Mouse (Mus musculus): ENCODE data around the gene Raet1e. TPM values are rescaled to one million over a fixed set of nuclear protein-coding genes. Genes with fewer than 3 reads are reported as not detected.
"Not testable (repeated sequence)": the region's sequence is repeated elsewhere in the genome, so short reads cannot be mapped to it uniquely, and the experiment has no call there.

The Raet1e gene
- polyA plus RNA-seq, 1 experiment from 2014 or later: 0.71 TPM

- not testable (repeated sequence) for H3K9me3 ChIP-seq (ENCODE audit: control insufficient read depth, low read length); H3K4me2 ChIP-seq (ENCODE audit: low read length); H3K9ac ChIP-seq (replicated peaks; ENCODE audit: low read depth, low read length); H3K36me3 ChIP-seq (ENCODE audit: control insufficient read depth, insufficient read depth); ATAC-seq; H3K4me3 ChIP-seq (replicated peaks; ENCODE audit: low read length); H3K27ac ChIP-seq (ENCODE audit: low read length)
- Histone ChIP-seq H3K27me3 (replicated peaks; ENCODE audit: control insufficient read depth, insufficient read depth, low read length) (peaks cover 24% of the 10 kb centered on the region), H3K4me1 (replicated peaks; ENCODE audit: control insufficient read depth, insufficient read depth, low read length) (peaks cover 27% of the 10 kb centered on the region)
- WGBS: under 1% methylated on average over 54 of the region's 55 CpGs
These were observed 7.1 kb upstream of the Raet1e start for GRCm38 (mm10) chr10:22151056-22151862.

DNA sequence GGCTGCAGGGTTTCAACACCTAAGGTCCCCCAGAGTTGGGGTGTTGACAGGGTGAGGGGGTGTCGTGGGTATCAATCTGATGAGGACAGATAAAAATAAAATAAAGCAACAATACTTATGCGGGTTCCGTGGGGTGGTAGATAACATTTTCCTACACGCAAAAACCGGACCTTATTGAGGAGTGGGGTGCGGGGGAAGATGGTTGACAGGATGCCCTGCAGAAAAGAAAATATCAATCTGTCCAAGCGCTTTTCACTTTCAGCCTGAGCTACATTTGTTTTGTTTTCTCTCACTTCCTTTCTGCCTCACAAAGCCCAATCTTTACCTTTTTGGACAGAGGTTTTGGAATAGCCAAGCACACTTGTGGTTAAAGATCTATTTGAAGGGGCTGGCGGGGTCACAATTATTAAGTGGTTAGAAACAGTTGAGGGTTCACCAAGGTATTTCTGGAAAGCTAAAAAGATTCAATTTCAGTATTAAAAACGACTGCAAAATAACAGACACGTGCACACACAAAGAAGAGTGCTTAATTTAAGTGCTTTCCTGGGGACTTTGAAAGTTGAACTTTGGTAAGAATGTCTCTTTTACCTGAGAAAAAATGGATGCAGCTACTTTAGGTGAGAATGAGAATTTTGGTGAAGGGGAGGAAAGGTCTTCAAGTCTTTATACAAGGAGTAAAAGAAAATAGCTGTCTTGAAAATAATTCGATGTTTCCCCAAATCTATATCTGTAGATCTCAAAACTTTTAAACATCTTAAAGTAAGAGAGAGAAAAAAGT is 6.3 kb upstream of the Raet1e start:
- WGBS: 3% methylated on average over 11 of the region's 11 CpGs
- not testable (repeated sequence) for H3K9me3 ChIP-seq (ENCODE audit: control insufficient read depth, low read length); H3K4me2 ChIP-seq (ENCODE audit: low read length); H3K4me3 ChIP-seq (replicated peaks; ENCODE audit: low read length); H3K9ac ChIP-seq (replicated peaks; ENCODE audit: low read depth, low read length); ATAC-seq; H3K36me3 ChIP-seq (ENCODE audit: control insufficient read depth, insufficient read depth); H3K27ac ChIP-seq (ENCODE audit: low read length)
- Histone ChIP-seq H3K27me3 (replicated peaks; ENCODE audit: control insufficient read depth, insufficient read depth, low read length) (peaks cover 32% of the 10 kb centered on the region), H3K4me1 (replicated peaks; ENCODE audit: control insufficient read depth, insufficient read depth, low read length) (peaks cover 27% of the 10 kb centered on the region)

- not testable (repeated sequence) for H3K9me3 ChIP-seq (ENCODE audit: control insufficient read depth, low read length); H3K4me2 ChIP-seq (ENCODE audit: low read length); ATAC-seq; H3K4me3 ChIP-seq (replicated peaks; ENCODE audit: low read length); H3K36me3 ChIP-seq (ENCODE audit: control insufficient read depth, insufficient read depth); H3K27ac ChIP-seq (ENCODE audit: low read length); H3K9ac ChIP-seq (replicated peaks; ENCODE audit: low read depth, low read length)
- 8% methylated on average over 7 of the region's 7 CpGs for WGBS
- H3K27me3 ChIP-seq (replicated peaks; ENCODE audit: control insufficient read depth, insufficient read depth, low read length): peaks cover 35% of the 10 kb centered on the region
- H3K4me1 ChIP-seq (replicated peaks; ENCODE audit: control insufficient read depth, insufficient read depth, low read length): peaks cover 28% of the 10 kb centered on the region
These were observed 5.2 kb upstream of the Raet1e start for GRCm38 (mm10) chr10:22153147-22153690.

GRCm38 (mm10) chr10:22154127-22154526 is 4.2 kb upstream of the Raet1e start:
- Histone ChIP-seq H3K27me3 (replicated peaks; ENCODE audit: control insufficient read depth, insufficient read depth, low read length) (peaks cover 38% of the 10 kb centered on the region), H3K4me3 (replicated peaks; ENCODE audit: low read length) (peak overlapping the region; percentile 28), H3K4me2 (ENCODE audit: low read length) (peak overlapping the region; percentile 45), H3K4me1 (replicated peaks; ENCODE audit: control insufficient read depth, insufficient read depth, low read length) (peaks cover 24% of the 10 kb centered on the region)
- ATAC-seq; H3K9ac ChIP-seq (replicated peaks; ENCODE audit: low read depth, low read length); H3K9me3 ChIP-seq (ENCODE audit: control insufficient read depth, low read length); H3K36me3 ChIP-seq (ENCODE audit: control insufficient read depth, insufficient read depth); H3K27ac ChIP-seq (ENCODE audit: low read length): not testable (repeated sequence)
- WGBS: under 1% methylated on average over 38 of the region's 38 CpGs

- 6% methylated on average over 3 of the region's 3 CpGs for WGBS
- H3K4me2 ChIP-seq (ENCODE audit: low read length): no peak overlapping the region
- H3K9me3 ChIP-seq (ENCODE audit: control insufficient read depth, low read length): no peaks in the 10 kb centered on the region
- ATAC-seq: no peak
- H3K4me3 ChIP-seq (replicated peaks; ENCODE audit: low read length): no peak overlapping the region
- H3K9ac ChIP-seq (replicated peaks; ENCODE audit: low read depth, low read length): no peak overlapping the region
- no peaks in the 10 kb centered on the region for H3K36me3 ChIP-seq (ENCODE audit: control insufficient read depth, insufficient read depth)
- peaks cover 19% of the 10 kb centered on the region for H3K4me1 ChIP-seq (replicated peaks; ENCODE audit: control insufficient read depth, insufficient read depth, low read length)
- no peak overlapping the region for H3K27ac ChIP-seq (ENCODE audit: low read length)
- peaks cover 37% of the 10 kb centered on the region for H3K27me3 ChIP-seq (replicated peaks; ENCODE audit: control insufficient read depth, insufficient read depth, low read length)
These were observed 3.2 kb upstream of the Raet1e start for GRCm38 (mm10) chr10:22154871-22155799.

DNA sequence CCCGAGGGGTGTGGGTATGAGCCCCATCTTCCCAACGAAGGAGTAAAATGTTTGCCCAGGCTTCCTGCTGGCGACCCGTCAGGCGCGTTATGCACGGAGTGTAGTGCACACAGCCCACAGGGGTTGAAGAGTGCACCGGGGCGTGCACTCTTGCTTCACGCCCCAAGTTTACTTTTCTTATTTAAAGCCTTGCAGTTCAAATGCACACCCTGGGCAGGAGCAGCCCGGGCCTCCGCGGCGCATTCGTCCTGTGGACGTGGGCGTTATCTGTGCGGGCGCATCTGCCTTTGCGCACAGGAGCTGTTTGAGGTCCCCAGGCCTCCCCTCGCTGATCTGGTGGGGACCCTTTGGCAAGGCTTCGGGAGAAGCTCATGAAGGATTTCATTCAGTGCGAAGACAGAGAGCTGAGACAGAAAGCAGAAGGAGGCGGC is 777 bp downstream of the Raet1e start:
- H3K9ac ChIP-seq (replicated peaks; ENCODE audit: low read depth, low read length): no peak overlapping the region
- no peak overlapping the region for H3K4me2 ChIP-seq (ENCODE audit: low read length)
- no peaks in the 10 kb centered on the region for H3K9me3 ChIP-seq (ENCODE audit: control insufficient read depth, low read length)
- under 1% methylated on average over 24 of the region's 24 CpGs for WGBS
- H3K27me3 ChIP-seq (replicated peaks; ENCODE audit: control insufficient read depth, insufficient read depth, low read length): peaks cover 38% of the 10 kb centered on the region
- H3K4me1 ChIP-seq (replicated peaks; ENCODE audit: control insufficient read depth, insufficient read depth, low read length): peaks cover 9% of the 10 kb centered on the region; the same call in 1 of the 2 replicates
- no peak overlapping the region for H3K27ac ChIP-seq (ENCODE audit: low read length)
- no peak for ATAC-seq
- H3K4me3 ChIP-seq (replicated peaks; ENCODE audit: low read length): no peak overlapping the region
- no peaks in the 10 kb centered on the region for H3K36me3 ChIP-seq (ENCODE audit: control insufficient read depth, insufficient read depth)

- H3K4me1 ChIP-seq (replicated peaks; ENCODE audit: control insufficient read depth, insufficient read depth, low read length): peaks cover 7% of the 10 kb centered on the region; the same call in 1 of the 2 replicates
- no peak overlapping the region for H3K4me2 ChIP-seq (ENCODE audit: low read length)
- no peak overlapping the region for H3K9ac ChIP-seq (replicated peaks; ENCODE audit: low read depth, low read length)
- H3K9me3 ChIP-seq (ENCODE audit: control insufficient read depth, low read length): no peaks in the 10 kb centered on the region
- 2% methylated on average over 23 of the region's 23 CpGs for WGBS
- no peak overlapping the region for H3K27ac ChIP-seq (ENCODE audit: low read length)
- H3K27me3 ChIP-seq (replicated peaks; ENCODE audit: control insufficient read depth, insufficient read depth, low read length): peaks cover 38% of the 10 kb centered on the region
- H3K4me3 ChIP-seq (replicated peaks; ENCODE audit: low read length): no peak overlapping the region
- ATAC-seq: no peak
- H3K36me3 ChIP-seq (ENCODE audit: control insufficient read depth, insufficient read depth): no peaks in the 10 kb centered on the region
These were observed 1.3 kb downstream of the Raet1e start for GRCm38 (mm10) chr10:22159581-22160140.

- not testable (repeated sequence) for H3K4me3 ChIP-seq (replicated peaks; ENCODE audit: low read length); H3K9me3 ChIP-seq (ENCODE audit: control insufficient read depth, low read length); H3K9ac ChIP-seq (replicated peaks; ENCODE audit: low read depth, low read length); H3K4me1 ChIP-seq (replicated peaks; ENCODE audit: control insufficient read depth, insufficient read depth, low read length); H3K27ac ChIP-seq (ENCODE audit: low read length); H3K36me3 ChIP-seq (ENCODE audit: control insufficient read depth, insufficient read depth)
- peaks cover 14% of the 10 kb centered on the region for H3K27me3 ChIP-seq (replicated peaks; ENCODE audit: control insufficient read depth, insufficient read depth, low read length)
- peak; percentile 34 for ATAC-seq
- 5% methylated on average over 9 of the region's 9 CpGs for WGBS
- H3K4me2 ChIP-seq (ENCODE audit: low read length): peak overlapping the region; percentile 37
These were observed 4.9 kb downstream of the Raet1e start for GRCm38 (mm10) chr10:22163279-22163678.
